Mouse (Mus musculus): ENCODE results near the gene Sdk1. TPM values are rescaled to one million over a fixed set of nuclear protein-coding genes. Genes with fewer than 3 reads are reported as not detected.

The Sdk1 gene
- total and polyA plus RNA-seq, 2 experiments from 2014 or later: 0.59 to 8.4 TPM

- Histone ChIP-seq H3K27ac (ENCODE audit: low read depth) (no peak overlapping the region), H3K36me3 (replicated peaks; ENCODE audit: control insufficient read depth, insufficient read depth, low read length) (no peaks in the 10 kb centered on the region), H3K27me3 (ENCODE audit: control insufficient read depth, insufficient read depth, low read length) (no peaks in the 10 kb centered on the region), H3K4me2 (ENCODE audit: low read depth, low read length) (no peak overlapping the region), H3K9me3 (replicated peaks; ENCODE audit: control insufficient read depth, low read length) (no peaks in the 10 kb centered on the region; the same call in 1 of the 2 replicates), H3K4me1 (ENCODE audit: control insufficient read depth, insufficient read depth) (no peaks in the 10 kb centered on the region), H3K4me3 (ENCODE audit: low read depth, low read length) (no peak overlapping the region), H3K9ac (replicated peaks; ENCODE audit: low read depth, low read length) (no peak overlapping the region)
- WGBS: 86% methylated on average over 5 of the region's 5 CpGs
- ATAC-seq (ENCODE audit: insufficient read depth, low read depth) (no peak), DNase-seq (ENCODE audit: low spot score) (no peak)
- no peak for TF ChIP-seq EP300 (IDR thresholded peaks at IDR 0.05; ENCODE audit: low read depth)
- no peak for TF ChIP-seq CTCF (IDR thresholded peaks at IDR 0.05; ENCODE audit: low read depth)
Measured at GRCm38 (mm10) chr5:141591246-141591645, 350.0 kb downstream of the Sdk1 start.

- WGBS: 29% methylated on average over 10 of the region's 10 CpGs
- TF ChIP-seq CTCF (IDR thresholded peaks at IDR 0.05; ENCODE audit: low read depth) (no peak), EP300 (IDR thresholded peaks at IDR 0.05; ENCODE audit: low read depth) (no peak)
- DNase-seq (ENCODE audit: low spot score) (peak; percentile 9), ATAC-seq (ENCODE audit: insufficient read depth, low read depth) (peak; percentile 55; the same call in 1 of the 2 replicates)
- no peak overlapping the region for H3K27ac ChIP-seq (ENCODE audit: low read depth)
- H3K9me3 ChIP-seq (replicated peaks; ENCODE audit: control insufficient read depth, low read length): no peaks in the 10 kb centered on the region
- no peaks in the 10 kb centered on the region for H3K27me3 ChIP-seq (ENCODE audit: control insufficient read depth, insufficient read depth, low read length)
- H3K4me3 ChIP-seq (ENCODE audit: low read depth, low read length): no peak overlapping the region
- H3K4me2 ChIP-seq (ENCODE audit: low read depth, low read length): 0 out of 2 replicates have a peak overlapping the region, but pooled peaks have one; percentile 28
- peaks cover 8% of the 10 kb centered on the region for H3K4me1 ChIP-seq (ENCODE audit: control insufficient read depth, insufficient read depth)
- no peaks in the 10 kb centered on the region for H3K36me3 ChIP-seq (replicated peaks; ENCODE audit: control insufficient read depth, insufficient read depth, low read length)
- H3K9ac ChIP-seq (replicated peaks; ENCODE audit: low read depth, low read length): no peak overlapping the region
Measured at GRCm38 (mm10) chr5:141612721-141613120, 371.4 kb downstream of the Sdk1 start.

GRCm38 (mm10) chr5:141615763-141616162 lies 374.5 kb downstream of the Sdk1 start:
- TF ChIP-seq CTCF (IDR thresholded peaks at IDR 0.05; ENCODE audit: low read depth) (no peak), EP300 (IDR thresholded peaks at IDR 0.05; ENCODE audit: low read depth) (no peak)
- no peak overlapping the region for H3K4me3 ChIP-seq (ENCODE audit: low read depth, low read length)
- H3K36me3 ChIP-seq (replicated peaks; ENCODE audit: control insufficient read depth, insufficient read depth, low read length): no peaks in the 10 kb centered on the region
- no peak overlapping the region for H3K9ac ChIP-seq (replicated peaks; ENCODE audit: low read depth, low read length)
- H3K27ac ChIP-seq (ENCODE audit: low read depth): no peak overlapping the region
- 40% methylated on average over 7 of the region's 7 CpGs for WGBS
- no peaks in the 10 kb centered on the region for H3K9me3 ChIP-seq (replicated peaks; ENCODE audit: control insufficient read depth, low read length)
- DNase-seq (ENCODE audit: low spot score): peak; percentile 41
- H3K4me1 ChIP-seq (ENCODE audit: control insufficient read depth, insufficient read depth): peaks cover 8% of the 10 kb centered on the region
- H3K4me2 ChIP-seq (ENCODE audit: low read depth, low read length): no peak overlapping the region
- no peaks in the 10 kb centered on the region for H3K27me3 ChIP-seq (ENCODE audit: control insufficient read depth, insufficient read depth, low read length)
- no peak for ATAC-seq (ENCODE audit: insufficient read depth, low read depth)

- H3K4me1 ChIP-seq (ENCODE audit: control insufficient read depth, insufficient read depth): peaks cover 5% of the 10 kb centered on the region
- no peak overlapping the region for H3K4me3 ChIP-seq (ENCODE audit: low read depth, low read length)
- H3K27ac ChIP-seq (ENCODE audit: low read depth): no peak overlapping the region
- no peaks in the 10 kb centered on the region for H3K36me3 ChIP-seq (replicated peaks; ENCODE audit: control insufficient read depth, insufficient read depth, low read length)
- ATAC-seq (ENCODE audit: insufficient read depth, low read depth) (no peak), DNase-seq (ENCODE audit: low spot score) (no peak)
- H3K9me3 ChIP-seq (replicated peaks; ENCODE audit: control insufficient read depth, low read length): no peaks in the 10 kb centered on the region
- no peaks in the 10 kb centered on the region for H3K27me3 ChIP-seq (ENCODE audit: control insufficient read depth, insufficient read depth, low read length)
- H3K4me2 ChIP-seq (ENCODE audit: low read depth, low read length): no peak overlapping the region
- 86% methylated on average over 6 of the region's 6 CpGs for WGBS
- TF ChIP-seq EP300 (IDR thresholded peaks at IDR 0.05; ENCODE audit: low read depth) (no peak), CTCF (IDR thresholded peaks at IDR 0.05; ENCODE audit: low read depth) (no peak)
- no peak overlapping the region for H3K9ac ChIP-seq (replicated peaks; ENCODE audit: low read depth, low read length)
Measured at GRCm38 (mm10) chr5:141617660-141618059, 376.4 kb downstream of the Sdk1 start.

GRCm38 (mm10) chr5:141625401-141625800 lies 384.1 kb downstream of the Sdk1 start:
- Histone ChIP-seq H3K4me1 (ENCODE audit: control insufficient read depth, insufficient read depth) (no peaks in the 10 kb centered on the region; the same call in 1 of the 2 replicates), H3K4me3 (ENCODE audit: low read depth, low read length) (no peak overlapping the region), H3K9ac (replicated peaks; ENCODE audit: low read depth, low read length) (no peak overlapping the region), H3K36me3 (replicated peaks; ENCODE audit: control insufficient read depth, insufficient read depth, low read length) (no peaks in the 10 kb centered on the region), H3K27ac (ENCODE audit: low read depth) (no peak overlapping the region), H3K9me3 (replicated peaks; ENCODE audit: control insufficient read depth, low read length) (no peaks in the 10 kb centered on the region), H3K4me2 (ENCODE audit: low read depth, low read length) (no peak overlapping the region), H3K27me3 (ENCODE audit: control insufficient read depth, insufficient read depth, low read length) (no peaks in the 10 kb centered on the region)
- ATAC-seq (ENCODE audit: insufficient read depth, low read depth) (no peak), DNase-seq (ENCODE audit: low spot score) (no peak)
- no peak for TF ChIP-seq EP300 (IDR thresholded peaks at IDR 0.05; ENCODE audit: low read depth)
- no peak for TF ChIP-seq CTCF (IDR thresholded peaks at IDR 0.05; ENCODE audit: low read depth)
- WGBS: 61% methylated on average over 4 of the region's 4 CpGs

- Histone ChIP-seq H3K27me3 (ENCODE audit: control insufficient read depth, insufficient read depth, low read length) (no peaks in the 10 kb centered on the region), H3K9ac (replicated peaks; ENCODE audit: low read depth, low read length) (no peak overlapping the region), H3K9me3 (replicated peaks; ENCODE audit: control insufficient read depth, low read length) (no peaks in the 10 kb centered on the region), H3K4me2 (ENCODE audit: low read depth, low read length) (no peak overlapping the region), H3K36me3 (replicated peaks; ENCODE audit: control insufficient read depth, insufficient read depth, low read length) (no peaks in the 10 kb centered on the region), H3K4me3 (ENCODE audit: low read depth, low read length) (no peak overlapping the region), H3K27ac (ENCODE audit: low read depth) (no peak overlapping the region), H3K4me1 (ENCODE audit: control insufficient read depth, insufficient read depth) (no peaks in the 10 kb centered on the region)
- no peak for DNase-seq (ENCODE audit: low spot score)
- 85% methylated on average over 5 of the region's 5 CpGs for WGBS
- TF ChIP-seq CTCF (IDR thresholded peaks at IDR 0.05; ENCODE audit: low read depth) (no peak), EP300 (IDR thresholded peaks at IDR 0.05; ENCODE audit: low read depth) (no peak)
- ATAC-seq (ENCODE audit: insufficient read depth, low read depth): no peak
Measured at GRCm38 (mm10) chr5:141631641-141632040, 390.4 kb downstream of the Sdk1 start.

All from heart, postnatal 0 days (tissue).